Mouse (Mus musculus) thymus, adult 2 months (tissue): ENCODE data around the gene Obp2a. TPM values are rescaled to one million over a fixed set of nuclear protein-coding genes. Genes with fewer than 3 reads are reported as not detected.
"Not testable (repeated sequence)": the region's sequence is repeated elsewhere in the genome, so short reads cannot be mapped to it uniquely, and the experiment has no call there.

ENCODE experiments used
- DNase-seq: peaks from one replicate; pipeline ENCODE4 v3.0.0; 2021
- H3K27ac ChIP-seq: fragments of 200-500 bp; 2 replicates; pipeline ENCODE4 v1.5.1; 2012; ENCODE audit warnings: low read length, control low read depth; ENCODE audit not compliant: control insufficient read depth, insufficient read depth
- H3K27me3 ChIP-seq: fragments of 200-500 bp; 2 replicates; pipeline ENCODE4 v1.6.1; 2012; ENCODE audit warnings: mild to moderate bottlenecking, low read length, moderate library complexity, mixed read lengths; ENCODE audit not compliant: control insufficient read depth, insufficient read depth
- H3K36me3 ChIP-seq: fragments of 200-500 bp; 2 replicates; pipeline ENCODE4 v1.6.1; 2012; ENCODE audit warnings: mild to moderate bottlenecking, low read length, moderate library complexity; ENCODE audit not compliant: control insufficient read depth, insufficient read depth
- H3K4me1 ChIP-seq: fragments of 200-500 bp; replicated peaks from 2 replicates; pipeline ENCODE4 v1.6.1; 2012; ENCODE audit warnings: low read length; ENCODE audit not compliant: control insufficient read depth, insufficient read depth
- H3K4me3 ChIP-seq: fragments of 200-500 bp; 2 replicates; pipeline ENCODE4 v1.5.1; 2012; ENCODE audit warnings: mild to moderate bottlenecking, low read length, control low read depth, moderate library complexity; ENCODE audit not compliant: control insufficient read depth, insufficient read depth
- CTCF ChIP-seq: fragments of 200-500 bp; IDR thresholded peaks from 2 replicates; pipeline ENCODE4 v1.5.1; 2012; ENCODE audit warnings: mild to moderate bottlenecking, control low read depth, low read length, moderate library complexity, borderline replicate concordance; ENCODE audit not compliant: control insufficient read depth, poor library complexity, insufficient read depth; ENCODE audit errors: extremely low read depth
- POLR2A ChIP-seq: fragments of 200-500 bp; IDR thresholded peaks from 2 replicates; pipeline ENCODE4 v1.6.1; 2012; ENCODE audit warnings: mild to moderate bottlenecking, low read length, control low read depth, moderate library complexity; ENCODE audit not compliant: control insufficient read depth, poor library complexity, insufficient read depth; ENCODE audit errors: extremely low read depth
- WGBS: fragments of 180-500 bp; shearing (Covaris S2); methylation state at CpG from one replicate; pipeline ENCODE4 v1.1.7; 2018; 5-methylcytosine and 5-hydroxymethylcytosine counted together
- polyA plus RNA-seq: library from polyadenylated mRNA; depleted of rRNA; stranded (reverse); fragments of >200 nt; gene quantifications from 2 replicates; pipeline ENCODE4 v1.2.3, GENCODE M21; 2012; rRNA removed

Gene Obp2a
- 0.45 and 0.54 TPM in 2 replicates for polyA plus RNA-seq

GRCm38 (mm10) chr2:25699743-25700142 is at the start of gene Obp2a:
Gene Obp2a, plus strand, starts transcription at chr2:25700043.
- WGBS, result 92% methylated on average over 3 of the region's 3 CpGs
- H3K4me3 ChIP-seq, H3K27ac ChIP-seq, H3K4me1 ChIP-seq, DNase-seq, H3K36me3 ChIP-seq, H3K27me3 ChIP-seq: not testable (repeated sequence)

- no peak within 1 kb of the TSS for H3K27ac ChIP-seq
- no peak within 1 kb of the TSS for H3K4me3 ChIP-seq
- DNase-seq, result no peak
- TF ChIP-seq CTCF, result no peak
- no peaks in the 10 kb centered on the region for H3K4me1 ChIP-seq
- WGBS, result 66% methylated on average over 2 of the region's 2 CpGs
- no peaks in the 10 kb centered on the region for H3K36me3 ChIP-seq
- H3K27me3 ChIP-seq, result no peaks in the 10 kb centered on the region
Measured at GRCm38 (mm10) chr2:25652902-25653301, 46.9 kb upstream of the Obp2a start, which contains the start of gene Lcn8. Gene Lcn8, plus strand, starts transcription at chr2:25653120.

GRCm38 (mm10) chr2:25654502-25654901 is 45.3 kb upstream of the Obp2a start:
- H3K4me1 ChIP-seq, result no peaks in the 10 kb centered on the region
- H3K27me3 ChIP-seq, result no peaks in the 10 kb centered on the region
- no peak for TF ChIP-seq CTCF
- TF ChIP-seq POLR2A, result no peak
- no peaks in the 10 kb centered on the region for H3K36me3 ChIP-seq
- H3K4me3 ChIP-seq, result no peak overlapping the region
- WGBS, result 74% methylated on average over 1 of the region's 1 CpGs
- no peak for DNase-seq
- no peak overlapping the region for H3K27ac ChIP-seq

- no peak overlapping the region for H3K27ac ChIP-seq
- WGBS, result 92% methylated on average over 4 of the region's 4 CpGs
- TF ChIP-seq POLR2A (no peak), CTCF (no peak)
Measured at GRCm38 (mm10) chr2:25656691-25657090, 43.2 kb upstream of the Obp2a start.

GRCm38 (mm10) chr2:25657246-25657645 is 42.6 kb upstream of the Obp2a start:
- Histone ChIP-seq H3K27me3 (no peaks in the 10 kb centered on the region), H3K4me3 (no peak overlapping the region), H3K27ac (no peak overlapping the region), H3K4me1 (no peaks in the 10 kb centered on the region), H3K36me3 (no peaks in the 10 kb centered on the region)
- TF ChIP-seq POLR2A (no peak), CTCF (no peak)
- WGBS, result 48% methylated on average over 4 of the region's 4 CpGs
- DNase-seq, result no peak

More at GRCm38 (mm10) chr2:25656691-25657090, 43.2 kb upstream of the Obp2a start:
- H3K27me3 ChIP-seq, result no peaks in the 10 kb centered on the region
- no peaks in the 10 kb centered on the region for H3K4me1 ChIP-seq
- H3K36me3 ChIP-seq, result no peaks in the 10 kb centered on the region
- no peak overlapping the region for H3K4me3 ChIP-seq
- DNase-seq, result no peak

- Histone ChIP-seq H3K4me3 (no peak within 1 kb of the TSS), H3K27ac (no peak within 1 kb of the TSS), H3K4me1 (no peaks in the 10 kb centered on the region), H3K27me3 (no peaks in the 10 kb centered on the region), H3K36me3 (no peaks in the 10 kb centered on the region)
- DNase-seq, result no peak
- TF ChIP-seq CTCF (no peak), POLR2A (no peak)
Measured at GRCm38 (mm10) chr2:25657652-25658051, 42.2 kb upstream of the Obp2a start, which contains the start of gene Lcn5. Gene Lcn5, plus strand, starts transcription at chr2:25657952.

GRCm38 (mm10) chr2:25660279-25660678 is 39.6 kb upstream of the Obp2a start:
- Histone ChIP-seq H3K27me3 (no peaks in the 10 kb centered on the region), H3K4me3 (no peak overlapping the region), H3K4me1 (no peaks in the 10 kb centered on the region), H3K36me3 (no peaks in the 10 kb centered on the region), H3K27ac (no peak overlapping the region)
- 95% methylated on average over 8 of the region's 8 CpGs for WGBS
- DNase-seq, result no peak
- no peak for TF ChIP-seq CTCF
- TF ChIP-seq POLR2A, result no peak
